Mouse (Mus musculus): Measurements from ENCODE around the gene Tmem165. TPM values are rescaled to one million over a fixed set of nuclear protein-coding genes. Genes with fewer than 3 reads are reported as not detected.

Gene Tmem165
- polyA plus RNA-seq, 1 experiment from 2014 or later = 65.3 TPM

DNA sequence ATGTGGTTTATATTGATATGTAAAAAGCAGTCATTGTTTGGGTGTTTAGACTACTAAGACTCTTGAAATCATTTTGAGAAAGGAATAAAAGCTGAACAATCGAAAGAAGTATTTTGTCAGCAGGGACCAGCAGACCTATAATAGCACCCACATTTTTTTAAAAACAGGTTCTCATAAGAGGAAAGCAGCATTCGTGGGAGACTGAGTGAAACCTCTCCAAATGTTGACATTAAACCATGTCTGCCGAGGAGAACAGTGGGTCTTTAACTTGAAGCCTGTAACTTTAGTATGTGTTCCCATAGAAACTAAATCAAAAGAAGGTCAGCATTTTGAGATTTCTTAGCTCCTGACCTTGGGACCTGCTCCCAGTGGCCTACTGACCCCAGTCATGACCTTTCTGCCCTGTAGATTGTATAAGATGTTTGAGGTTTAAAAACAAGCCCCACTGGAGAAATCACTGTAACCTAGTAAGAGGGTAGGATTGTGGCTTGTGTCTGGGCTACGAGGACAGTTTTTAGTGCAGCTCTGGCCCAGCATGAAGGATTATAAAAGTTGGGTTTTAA lies 19.8 kb upstream of the Tmem165 start:
- Histone ChIP-seq H3K27ac (no peak overlapping the region), H3K27me3 (ENCODE audit: control insufficient read depth, insufficient read depth, low read length) (no peaks in the 10 kb centered on the region), H3K9me3 (ENCODE audit: control insufficient read depth, low read length) (no peaks in the 10 kb centered on the region), H3K4me1 (replicated peaks; ENCODE audit: control insufficient read depth, insufficient read depth, low read length) (no peaks in the 10 kb centered on the region), H3K4me2 (replicated peaks) (no peak overlapping the region), H3K36me3 (replicated peaks; ENCODE audit: control insufficient read depth, insufficient read depth) (no peaks in the 10 kb centered on the region), H3K4me3 (replicated peaks; ENCODE audit: low read length) (no peak overlapping the region), H3K9ac (no peak overlapping the region)
- ATAC-seq (ENCODE audit: low FRiP score) = no peak
- 42% methylated on average over 4 of the region's 4 CpGs for WGBS
- no peak for DNase-seq (ENCODE audit: low spot score)

DNA sequence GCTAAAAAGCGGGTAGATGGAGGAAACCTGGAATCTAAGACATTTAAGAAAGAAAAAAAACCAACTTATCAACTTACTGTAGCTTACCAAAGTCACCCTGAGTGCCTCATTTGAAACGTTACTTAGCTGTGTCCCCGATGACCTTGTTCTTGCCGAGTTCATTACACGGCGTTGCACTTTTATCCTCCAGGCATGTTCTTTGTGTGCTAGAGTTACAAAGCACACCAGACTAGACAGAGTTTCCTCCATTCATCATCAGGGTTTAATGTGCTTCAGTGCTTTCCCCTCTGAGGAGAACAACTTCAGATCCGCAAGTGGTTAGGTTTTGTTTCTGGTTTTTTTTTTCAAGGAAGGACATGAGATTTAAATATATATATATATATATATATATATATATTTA lies 18.9 kb upstream of the Tmem165 start:
- Histone ChIP-seq H3K4me3 (replicated peaks; ENCODE audit: low read length) (no peak overlapping the region), H3K27ac (no peak overlapping the region), H3K9me3 (ENCODE audit: control insufficient read depth, low read length) (no peaks in the 10 kb centered on the region), H3K4me2 (replicated peaks) (no peak overlapping the region), H3K36me3 (replicated peaks; ENCODE audit: control insufficient read depth, insufficient read depth) (no peaks in the 10 kb centered on the region), H3K9ac (no peak overlapping the region), H3K4me1 (replicated peaks; ENCODE audit: control insufficient read depth, insufficient read depth, low read length) (no peaks in the 10 kb centered on the region), H3K27me3 (ENCODE audit: control insufficient read depth, insufficient read depth, low read length) (no peaks in the 10 kb centered on the region)
- 67% methylated on average over 7 of the region's 7 CpGs for WGBS
- no peak for DNase-seq (ENCODE audit: low spot score)
- ATAC-seq (ENCODE audit: low FRiP score) = no peak

DNA sequence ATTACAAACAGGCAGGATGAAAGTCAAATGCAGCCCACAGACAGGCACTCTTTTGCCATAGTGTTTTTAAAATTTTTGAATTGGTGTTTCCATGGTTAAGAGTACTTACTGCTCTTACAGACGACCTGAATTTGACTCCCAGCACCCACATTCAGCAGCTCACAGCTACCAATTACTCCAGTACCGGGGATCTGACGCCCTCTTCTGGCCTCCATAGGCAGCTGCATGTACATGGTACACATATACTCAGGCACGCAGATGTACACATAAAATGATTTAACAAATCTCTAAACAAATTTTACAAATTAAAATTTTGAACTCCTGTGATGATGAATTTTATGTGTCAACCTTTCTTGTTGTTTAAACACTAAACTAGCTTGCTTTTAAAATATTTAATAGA lies 13.2 kb upstream of the Tmem165 start:
- Histone ChIP-seq H3K27ac (no peak overlapping the region), H3K9ac (no peak overlapping the region), H3K4me3 (replicated peaks; ENCODE audit: low read length) (no peak overlapping the region), H3K36me3 (replicated peaks; ENCODE audit: control insufficient read depth, insufficient read depth) (no peaks in the 10 kb centered on the region), H3K27me3 (ENCODE audit: control insufficient read depth, insufficient read depth, low read length) (no peaks in the 10 kb centered on the region), H3K4me1 (replicated peaks; ENCODE audit: control insufficient read depth, insufficient read depth, low read length) (no peaks in the 10 kb centered on the region), H3K9me3 (ENCODE audit: control insufficient read depth, low read length) (no peaks in the 10 kb centered on the region), H3K4me2 (replicated peaks) (no peak overlapping the region)
- WGBS = 84% methylated on average over 4 of the region's 4 CpGs
- ATAC-seq (ENCODE audit: low FRiP score) = no peak
- no peak for DNase-seq (ENCODE audit: low spot score)

GRCm38 (mm10) chr5:76171039-76171438 lies 12.6 kb upstream of the Tmem165 start:
- H3K36me3 ChIP-seq (replicated peaks; ENCODE audit: control insufficient read depth, insufficient read depth) = no peaks in the 10 kb centered on the region
- no peak overlapping the region for H3K27ac ChIP-seq
- ATAC-seq (ENCODE audit: low FRiP score) (no peak), DNase-seq (ENCODE audit: low spot score) (no peak)
- no peak overlapping the region for H3K9ac ChIP-seq
- H3K4me2 ChIP-seq (replicated peaks) = no peak overlapping the region
- no peaks in the 10 kb centered on the region for H3K9me3 ChIP-seq (ENCODE audit: control insufficient read depth, low read length)
- H3K27me3 ChIP-seq (ENCODE audit: control insufficient read depth, insufficient read depth, low read length) = no peaks in the 10 kb centered on the region
- H3K4me1 ChIP-seq (replicated peaks; ENCODE audit: control insufficient read depth, insufficient read depth, low read length) = no peaks in the 10 kb centered on the region
- H3K4me3 ChIP-seq (replicated peaks; ENCODE audit: low read length) = no peak overlapping the region

- DNase-seq (ENCODE audit: low spot score) (no peak), ATAC-seq (ENCODE audit: low FRiP score) (no peak)
- Histone ChIP-seq H3K27me3 (ENCODE audit: control insufficient read depth, insufficient read depth, low read length) (no peaks in the 10 kb centered on the region), H3K4me1 (replicated peaks; ENCODE audit: control insufficient read depth, insufficient read depth, low read length) (no peaks in the 10 kb centered on the region), H3K36me3 (replicated peaks; ENCODE audit: control insufficient read depth, insufficient read depth) (no peaks in the 10 kb centered on the region), H3K9ac (no peak overlapping the region), H3K4me2 (replicated peaks) (no peak overlapping the region), H3K4me3 (replicated peaks; ENCODE audit: low read length) (no peak overlapping the region), H3K9me3 (ENCODE audit: control insufficient read depth, low read length) (no peaks in the 10 kb centered on the region), H3K27ac (no peak overlapping the region)
- WGBS = 92% methylated on average over 4 of the region's 4 CpGs
Observed at GRCm38 (mm10) chr5:76175051-76175450, 8.6 kb upstream of the Tmem165 start.

DNA sequence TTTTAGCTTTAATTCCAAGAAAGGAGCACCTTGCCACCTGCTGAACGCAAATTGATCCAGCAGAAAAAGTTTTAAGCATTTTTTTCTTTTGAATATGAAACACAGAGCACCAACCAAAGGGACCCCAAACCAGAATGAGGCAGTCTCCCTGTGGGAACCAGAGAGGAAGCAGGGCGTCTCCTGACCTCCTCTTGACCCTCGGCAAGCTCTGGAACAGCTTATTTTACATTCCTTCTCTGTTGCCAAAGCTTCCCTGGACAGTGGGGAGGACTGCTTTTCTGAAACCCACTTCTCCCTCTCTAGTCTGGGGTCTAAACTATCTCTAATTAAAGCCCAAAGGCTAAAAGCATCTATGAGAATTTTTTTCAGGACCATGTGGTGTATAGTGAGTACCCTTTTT lies 7.3 kb upstream of the Tmem165 start:
- no peak overlapping the region for H3K4me3 ChIP-seq (replicated peaks; ENCODE audit: low read length)
- no peak for ATAC-seq (ENCODE audit: low FRiP score)
- no peak overlapping the region for H3K9ac ChIP-seq

DNA sequence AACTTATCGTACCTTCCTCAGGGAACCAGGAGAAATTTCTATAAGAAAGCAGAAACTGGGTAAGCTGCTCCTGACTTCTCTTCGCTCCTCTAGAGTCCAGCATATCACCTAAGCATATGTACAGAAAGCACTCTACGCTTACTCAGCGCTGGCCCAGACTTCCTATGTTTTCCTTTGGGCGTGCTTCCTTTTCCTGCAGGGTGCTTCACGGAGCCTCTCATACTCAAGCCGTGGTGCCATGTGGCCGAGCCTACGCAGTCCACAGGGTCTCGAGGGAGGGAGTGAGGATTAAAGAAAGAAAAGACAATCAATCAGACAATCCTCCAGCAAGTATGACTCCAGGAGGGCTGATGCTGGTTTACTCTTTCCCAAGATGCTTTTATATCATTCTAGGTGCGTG lies 6.8 kb upstream of the Tmem165 start:
- no peak for ATAC-seq (ENCODE audit: low FRiP score)

More for the DNA sequence above, 7.3 kb upstream of the Tmem165 start:
- Histone ChIP-seq H3K27ac (no peak overlapping the region), H3K9me3 (ENCODE audit: control insufficient read depth, low read length) (no peaks in the 10 kb centered on the region), H3K4me1 (replicated peaks; ENCODE audit: control insufficient read depth, insufficient read depth, low read length) (no peaks in the 10 kb centered on the region), H3K27me3 (ENCODE audit: control insufficient read depth, insufficient read depth, low read length) (no peaks in the 10 kb centered on the region), H3K4me2 (replicated peaks) (no peak overlapping the region), H3K36me3 (replicated peaks; ENCODE audit: control insufficient read depth, insufficient read depth) (no peaks in the 10 kb centered on the region)
- WGBS = 37% methylated on average over 3 of the region's 3 CpGs
- no peak for DNase-seq (ENCODE audit: low spot score)

GRCm38 (mm10) chr5:76177664-76178063 lies 6.0 kb upstream of the Tmem165 start:
- Histone ChIP-seq H3K27me3 (ENCODE audit: control insufficient read depth, insufficient read depth, low read length) (no peaks in the 10 kb centered on the region), H3K4me1 (replicated peaks; ENCODE audit: control insufficient read depth, insufficient read depth, low read length) (no peaks in the 10 kb centered on the region), H3K4me3 (replicated peaks; ENCODE audit: low read length) (no peak overlapping the region), H3K27ac (no peak overlapping the region), H3K36me3 (replicated peaks; ENCODE audit: control insufficient read depth, insufficient read depth) (no peaks in the 10 kb centered on the region), H3K4me2 (replicated peaks) (no peak overlapping the region), H3K9me3 (ENCODE audit: control insufficient read depth, low read length) (no peaks in the 10 kb centered on the region), H3K9ac (no peak overlapping the region)
- WGBS = 87% methylated on average over 7 of the region's 7 CpGs
- DNase-seq (ENCODE audit: low spot score) (no peak), ATAC-seq (ENCODE audit: low FRiP score) (no peak)

More for the DNA sequence above, 6.8 kb upstream of the Tmem165 start:
- Histone ChIP-seq H3K9ac (no peak overlapping the region), H3K27me3 (ENCODE audit: control insufficient read depth, insufficient read depth, low read length) (no peaks in the 10 kb centered on the region), H3K9me3 (ENCODE audit: control insufficient read depth, low read length) (no peaks in the 10 kb centered on the region), H3K36me3 (replicated peaks; ENCODE audit: control insufficient read depth, insufficient read depth) (no peaks in the 10 kb centered on the region), H3K4me2 (replicated peaks) (no peak overlapping the region), H3K4me1 (replicated peaks; ENCODE audit: control insufficient read depth, insufficient read depth, low read length) (no peaks in the 10 kb centered on the region), H3K4me3 (replicated peaks; ENCODE audit: low read length) (no peak overlapping the region), H3K27ac (no peak overlapping the region)
- 67% methylated on average over 11 of the region's 11 CpGs for WGBS
- no peak for DNase-seq (ENCODE audit: low spot score)

GRCm38 (mm10) chr5:76179171-76179570 lies 4.5 kb upstream of the Tmem165 start:
- whole genome bisulfite sequencing = 98% methylated on average over 5 of the region's 5 CpGs
- ATAC-seq (ENCODE audit: low FRiP score) (no peak), DNase-seq (ENCODE audit: low spot score) (no peak)
- H3K9me3 ChIP-seq (ENCODE audit: control insufficient read depth, low read length) = no peaks in the 10 kb centered on the region
- H3K4me2 ChIP-seq (replicated peaks) = no peak overlapping the region
- H3K4me3 ChIP-seq (replicated peaks; ENCODE audit: low read length) = no peak overlapping the region
- H3K4me1 ChIP-seq (replicated peaks; ENCODE audit: control insufficient read depth, insufficient read depth, low read length) = no peaks in the 10 kb centered on the region
- H3K27me3 ChIP-seq (ENCODE audit: control insufficient read depth, insufficient read depth, low read length) = no peaks in the 10 kb centered on the region
- H3K9ac ChIP-seq = no peak overlapping the region
- no peak overlapping the region for H3K27ac ChIP-seq
- no peaks in the 10 kb centered on the region for H3K36me3 ChIP-seq (replicated peaks; ENCODE audit: control insufficient read depth, insufficient read depth)

- H3K4me2 ChIP-seq (replicated peaks) = no peak overlapping the region
- DNase-seq (ENCODE audit: low spot score) = no peak
Observed at GRCm38 (mm10) chr5:76179791-76180190, 3.9 kb upstream of the Tmem165 start.

More at GRCm38 (mm10) chr5:76179791-76180190, 3.9 kb upstream of the Tmem165 start:
- ATAC-seq (ENCODE audit: low FRiP score) = no peak
- no peaks in the 10 kb centered on the region for H3K9me3 ChIP-seq (ENCODE audit: control insufficient read depth, low read length)
- no peak overlapping the region for H3K9ac ChIP-seq
- WGBS = 87% methylated on average over 5 of the region's 5 CpGs
- H3K4me1 ChIP-seq (replicated peaks; ENCODE audit: control insufficient read depth, insufficient read depth, low read length) = peaks cover 3% of the 10 kb centered on the region; the same call in 1 of the 2 replicates
- H3K4me3 ChIP-seq (replicated peaks; ENCODE audit: low read length) = no peak overlapping the region
- H3K36me3 ChIP-seq (replicated peaks; ENCODE audit: control insufficient read depth, insufficient read depth) = no peaks in the 10 kb centered on the region
- no peak overlapping the region for H3K27ac ChIP-seq
- H3K27me3 ChIP-seq (ENCODE audit: control insufficient read depth, insufficient read depth, low read length) = no peaks in the 10 kb centered on the region
